Mouse (Mus musculus) testis, adult 2 months (tissue): ENCODE measurements around the gene Btbd1.

Experiments used
- CTCF ChIP-seq: fragments of 200-500 bp; IDR thresholded peaks from 2 replicates; pipeline ENCODE4 v1.5.1; 2012; ENCODE audit warnings: low read depth, mild to moderate bottlenecking, inconsistent platforms, low read length, moderate library complexity; ENCODE audit not compliant: control insufficient read depth, insufficient read depth, insufficient replicate concordance
- POLR2A ChIP-seq: fragments of 200-500 bp; IDR thresholded peaks from 2 replicates; pipeline ENCODE4 v1.6.1; 2012; ENCODE audit warnings: low read depth, mild to moderate bottlenecking, inconsistent platforms, low read length, moderate library complexity; ENCODE audit not compliant: control insufficient read depth

GRCm38 (mm10) chr7:81867231-81867930, 38.1 kb upstream of the Btbd1 start:
- TF ChIP-seq CTCF = no peak
- TF ChIP-seq POLR2A = no peak
